Mouse (Mus musculus) urinary bladder, postnatal 25 days (tissue): ENCODE results near the gene Bfsp2.

Source experiments
- DNase-seq: peaks from one replicate; pipeline ENCODE4 v3.0.0; 2022; ENCODE audit warnings: low spot score

Gene Bfsp2

DNA sequence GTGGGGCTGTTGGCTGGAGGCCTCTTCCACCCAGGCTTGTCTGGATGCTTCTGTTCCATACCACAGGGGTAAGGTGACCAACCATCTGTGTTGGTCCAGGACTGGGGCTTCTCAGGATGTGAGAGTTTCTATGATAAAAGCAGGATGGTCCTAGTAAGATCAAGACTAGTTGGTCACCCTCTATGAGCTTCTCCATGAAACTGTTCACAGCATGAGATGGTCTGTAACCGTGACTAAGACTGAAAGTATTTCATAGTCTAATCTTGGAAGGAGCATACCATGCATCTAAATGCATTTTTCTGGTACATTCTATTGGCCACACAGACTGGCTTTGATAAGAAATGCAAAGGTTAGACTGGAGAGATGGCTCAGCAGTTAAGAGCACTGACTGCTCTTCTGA lies 96.6 kb downstream of the Bfsp2 start:
- DNase-seq, result no peak

DNA sequence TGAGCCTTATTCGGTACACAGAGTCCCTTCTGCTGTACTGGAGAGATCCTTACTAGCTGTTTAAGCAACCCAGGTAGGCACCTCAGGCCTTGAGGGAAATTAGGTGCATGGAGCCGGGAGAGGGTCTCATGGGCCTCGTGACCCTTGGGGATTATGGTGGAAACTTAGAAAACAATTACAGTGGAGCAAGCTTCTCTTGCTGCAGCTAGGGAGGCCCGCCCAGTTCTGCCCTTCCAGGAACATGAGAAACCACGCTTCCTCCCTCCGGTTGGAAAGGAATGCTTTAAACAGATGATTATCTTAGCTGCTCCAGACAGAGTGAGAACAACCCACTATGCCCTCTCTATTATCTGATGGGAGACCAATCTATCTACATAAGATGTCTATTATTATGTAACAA lies 97.2 kb downstream of the Bfsp2 start:
- DNase-seq, result no peak

DNA sequence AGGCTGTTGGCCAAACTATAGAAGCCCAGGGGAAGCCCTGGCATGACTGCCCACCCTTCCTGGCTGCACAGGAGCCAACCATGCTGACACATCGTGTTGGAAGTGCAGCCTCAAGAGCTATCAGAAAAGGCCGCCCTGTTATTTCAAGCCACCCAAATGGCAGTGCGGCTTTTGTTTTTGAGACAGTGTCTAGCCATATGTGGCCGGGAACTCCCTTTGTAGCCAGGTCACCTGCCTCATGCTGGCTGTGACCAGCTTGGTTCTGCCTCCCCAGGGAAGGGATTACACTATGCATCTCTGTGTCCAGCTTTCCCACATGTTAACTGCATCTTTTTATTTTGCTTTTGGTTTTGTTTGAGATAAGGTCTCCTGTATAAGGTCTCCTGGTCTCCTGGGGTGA lies 99.7 kb downstream of the Bfsp2 start:
- DNase-seq, result no peak

DNA sequence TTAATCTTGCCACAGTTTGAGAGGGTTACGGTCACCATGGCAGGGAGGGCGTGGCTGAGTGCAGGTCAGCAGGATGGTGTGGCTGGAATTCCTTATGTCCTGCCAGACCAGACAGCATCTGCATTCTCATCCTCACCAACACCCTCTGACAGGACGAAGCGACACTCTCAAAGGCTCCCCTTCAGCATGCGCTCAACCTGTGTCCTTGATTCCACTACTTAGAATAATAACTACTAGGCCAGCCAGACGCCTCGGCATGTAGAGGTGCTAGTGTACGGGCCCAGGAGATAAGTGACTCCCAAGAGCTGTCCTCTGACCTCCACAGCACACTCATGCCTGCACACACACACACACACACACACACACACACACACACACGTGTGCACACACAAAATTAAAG lies 101.0 kb downstream of the Bfsp2 start:
- no peak for DNase-seq

DNA sequence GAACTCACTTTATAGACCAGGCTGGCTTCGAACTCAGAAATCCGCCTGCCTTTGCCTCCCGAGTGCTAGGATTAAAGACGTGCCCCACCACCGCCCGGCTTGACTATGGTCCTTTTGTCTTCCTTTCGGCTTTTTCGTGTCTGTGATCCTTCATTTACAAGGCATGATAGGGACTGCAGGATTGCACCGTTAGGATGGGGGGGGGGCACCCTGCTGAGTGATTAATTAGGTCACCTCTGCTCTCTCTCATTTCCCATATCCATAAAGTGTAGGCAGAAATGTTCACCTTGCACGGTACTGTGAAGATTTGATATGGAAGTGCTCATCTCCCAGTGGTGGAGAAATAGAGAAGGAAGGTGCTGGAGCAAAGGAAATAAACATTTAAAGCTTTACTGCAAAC lies 101.5 kb downstream of the Bfsp2 start:
- DNase-seq, result no peak

DNA sequence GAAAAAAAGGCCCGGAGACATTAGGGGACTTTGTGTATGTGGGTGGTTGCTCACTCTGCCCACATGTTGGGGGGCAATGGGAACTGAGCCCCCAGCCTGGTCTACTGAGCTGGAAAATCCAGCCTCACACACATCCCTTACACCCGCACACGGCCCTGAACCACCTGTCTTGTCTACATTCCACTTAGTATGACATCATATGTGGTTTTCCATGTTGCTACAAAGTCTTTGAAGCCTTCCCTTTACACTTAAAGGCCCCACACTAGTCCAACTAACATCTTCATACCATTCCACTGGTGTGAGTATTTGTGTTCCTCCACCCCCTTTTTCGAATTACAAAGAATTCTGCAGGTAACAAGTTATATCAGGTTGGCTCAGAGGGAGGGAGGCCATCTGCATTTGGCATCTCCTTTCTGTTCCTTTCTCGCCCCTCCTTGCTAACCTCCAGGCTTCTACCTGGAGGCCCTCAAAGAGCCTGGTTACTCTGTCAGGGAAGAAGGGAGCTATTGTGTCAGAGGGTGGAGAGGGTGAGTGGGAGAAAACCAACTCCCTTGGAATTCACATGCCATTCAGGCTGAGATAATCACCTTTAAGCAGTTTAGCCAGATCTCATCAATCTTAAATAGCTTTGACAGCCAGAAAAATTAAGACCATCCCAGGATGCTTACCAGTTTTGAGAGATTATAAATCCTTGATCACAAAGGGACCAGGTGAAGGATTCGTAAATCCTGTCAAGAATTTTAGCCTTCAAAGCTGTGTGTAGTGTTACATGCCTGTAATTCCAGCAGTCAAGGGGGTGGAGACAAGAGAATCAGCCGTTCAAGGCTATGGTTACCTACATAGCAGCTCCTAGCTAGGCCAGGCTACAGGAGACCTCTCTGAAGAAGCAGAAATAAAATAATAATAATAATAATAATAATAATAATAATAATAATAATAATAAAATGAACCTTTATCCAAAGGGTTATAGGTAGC lies 103.6 kb downstream of the Bfsp2 start:
- no peak for DNase-seq
